Mouse (Mus musculus): Measurements from ENCODE around the gene Cnksr3. TPM values are rescaled to one million over a fixed set of nuclear protein-coding genes. Genes with fewer than 3 reads are reported as not detected.

Gene Cnksr3
- 7.4 and 10.4 TPM in 2 replicates for polyA plus RNA-seq (2012; rRNA removed; ENCODE audit: low replicate concordance)

DNA sequence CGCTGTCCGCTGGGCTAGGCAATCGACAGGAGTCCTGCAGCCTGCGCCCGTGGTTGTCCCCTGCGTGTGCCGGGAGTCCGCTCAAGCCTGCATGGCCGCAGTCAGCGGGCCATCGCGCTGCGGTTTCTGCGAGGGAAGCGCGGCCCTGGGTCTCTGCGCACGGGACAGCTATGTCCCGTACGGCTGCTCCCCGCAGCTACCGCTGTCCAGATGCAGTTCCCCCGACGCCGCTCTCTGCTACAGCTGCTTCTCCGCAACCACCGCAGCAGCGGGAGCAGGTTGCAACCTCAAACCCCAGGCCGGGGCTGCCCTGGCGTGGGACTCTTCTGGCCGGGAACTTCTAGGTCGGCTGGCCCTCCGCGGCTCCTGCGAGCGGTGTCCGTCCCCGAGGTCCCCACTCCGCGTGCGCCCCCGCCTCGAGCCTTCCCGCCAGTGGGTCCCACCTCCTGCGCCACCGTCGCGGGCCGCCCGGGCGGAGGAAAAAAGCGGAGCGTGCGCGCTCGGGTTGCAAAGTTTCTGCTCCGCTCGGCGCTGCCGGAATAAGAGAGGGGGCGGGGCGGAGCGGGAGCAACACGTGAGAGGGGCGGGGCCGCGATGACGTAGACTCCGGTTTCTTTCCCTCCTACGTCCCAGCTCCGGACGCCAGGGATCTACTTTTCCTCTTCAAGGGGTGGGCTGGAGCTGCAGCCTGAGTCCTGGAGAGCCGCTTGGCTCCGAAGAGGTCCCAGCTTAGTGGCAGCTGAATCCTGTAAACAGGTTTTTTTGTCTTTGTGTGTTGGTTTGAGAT is at the start of gene Cnksr3:
Gene Cnksr3 (minus strand): TSS at position 542 of the 787 bp plus-strand sequence.

Other genes starting within 250 kb of the Cnksr3 start
- 0.17 and 0.46 TPM in 2 replicates for gene Ipcef1, start 159.8 kb downstream of the Cnksr3 start, polyA plus RNA-seq (2012; rRNA removed; ENCODE audit: low replicate concordance)

Data from subcutaneous adipose tissue, adult 2 months (tissue).